Mouse (Mus musculus) cerebellum, adult 2 months (tissue): ENCODE results near the gene Dlgap3. TPM values are rescaled to one million over a fixed set of nuclear protein-coding genes. Genes with fewer than 3 reads are reported as not detected.

Experiments used
- DNase-seq, 2 experiments: peaks; one replicate each; pipeline ENCODE4 v3.0.0; 2021
- H3K27ac ChIP-seq: fragments of 200-500 bp; 2 replicates; pipeline ENCODE4 v1.5.1; 2012; ENCODE audit warnings: low read length, control low read depth, inconsistent platforms; ENCODE audit not compliant: insufficient read depth
- H3K27me3 ChIP-seq: fragments of 200-500 bp; 2 replicates; pipeline ENCODE4 v1.6.1; 2012; ENCODE audit warnings: inconsistent platforms, mild to moderate bottlenecking, low read length, moderate library complexity; ENCODE audit not compliant: control insufficient read depth, insufficient read depth
- H3K4me1 ChIP-seq: fragments of 200-500 bp; 2 replicates; pipeline ENCODE4 v1.6.1; 2011; ENCODE audit warnings: low read length; ENCODE audit not compliant: control insufficient read depth, insufficient read depth
- H3K4me3 ChIP-seq: fragments of 200-500 bp; replicated peaks from 2 replicates; pipeline ENCODE3; 2011; ENCODE audit warnings: mild to moderate bottlenecking, low read depth, low read length, control low read depth; ENCODE audit not compliant: insufficient read depth
- CTCF ChIP-seq: fragments of 200-500 bp; IDR thresholded peaks from 2 replicates; pipeline ENCODE4 v1.5.1; 2011; ENCODE audit warnings: low read depth, mild to moderate bottlenecking, control low read depth, low read length, moderate library complexity, borderline replicate concordance; ENCODE audit not compliant: insufficient read depth
- POLR2A ChIP-seq: fragments of 200-500 bp; IDR thresholded peaks from 2 replicates; pipeline ENCODE4 v1.6.1; 2011; ENCODE audit warnings: low read length, control low read depth, borderline replicate concordance; ENCODE audit not compliant: insufficient read depth
- WGBS: fragments of 180-500 bp; shearing (Covaris S2); methylation state at CpG from one replicate; pipeline ENCODE4 v1.1.7; 2018; 5-methylcytosine and 5-hydroxymethylcytosine counted together
- polyA plus RNA-seq: library from polyadenylated mRNA; depleted of rRNA; stranded (reverse); fragments of >200 nt; gene quantifications from 2 replicates; pipeline ENCODE4 v1.2.3, GENCODE M21; 2012

The Dlgap3 gene
- polyA plus RNA-seq, 1 experiment, result 56.1 TPM

DNA sequence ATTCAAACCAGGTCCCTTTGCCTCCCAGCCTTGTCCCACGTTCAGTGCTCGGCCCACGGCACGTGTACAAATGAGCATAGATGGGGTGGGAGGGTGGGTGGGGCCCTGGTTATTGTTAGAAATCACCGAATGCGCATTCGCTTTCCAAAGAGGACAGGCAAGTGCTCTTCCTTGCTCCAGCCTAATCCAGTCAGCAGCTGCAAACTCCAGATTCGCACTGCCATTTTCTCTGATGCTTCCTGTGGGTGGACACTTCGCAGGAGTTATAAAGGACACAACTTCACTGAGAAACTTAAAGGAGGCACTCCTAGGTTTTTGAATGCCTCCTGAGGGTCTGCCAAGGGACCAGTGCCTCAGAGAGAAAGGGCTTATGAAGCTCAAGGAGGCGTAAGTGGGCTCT is 68.3 kb downstream of the Dlgap3 start:
- 79% methylated on average over 10 of the region's 10 CpGs for WGBS
- no peak for DNase-seq
- Histone ChIP-seq H3K4me1 (peaks cover 24% of the 10 kb centered on the region), H3K27ac (no peak overlapping the region), H3K4me3 (no peak overlapping the region), H3K27me3 (no peaks in the 10 kb centered on the region)
- TF ChIP-seq POLR2A (no peak), CTCF (no peak)

DNA sequence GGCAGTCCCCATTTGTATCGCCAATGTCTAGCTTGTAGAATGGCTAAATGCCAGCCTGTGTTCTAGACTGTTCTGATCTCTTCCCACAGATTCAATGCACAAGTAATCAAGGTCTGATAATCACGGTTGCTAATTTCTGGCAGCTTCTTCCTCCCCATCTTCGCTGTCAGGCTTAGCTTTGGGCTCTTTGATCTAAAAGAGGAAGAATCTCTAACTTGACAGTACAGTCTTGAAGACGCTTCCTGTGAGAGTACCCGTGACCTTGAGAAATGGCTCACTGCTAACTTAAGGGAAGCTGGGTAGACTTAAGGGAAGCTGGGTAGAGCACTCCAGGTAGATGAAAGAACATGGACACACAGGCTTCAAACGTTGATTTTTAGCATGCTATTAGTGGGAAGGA is 73.7 kb downstream of the Dlgap3 start:
- DNase-seq, result no peak
- no peak overlapping the region for H3K4me3 ChIP-seq
- WGBS, result 67% methylated on average over 6 of the region's 6 CpGs
- H3K27me3 ChIP-seq, result no peaks in the 10 kb centered on the region
- peaks cover 6% of the 10 kb centered on the region; the same call in 1 of the 2 replicates for H3K4me1 ChIP-seq
- no peak overlapping the region for H3K27ac ChIP-seq
- TF ChIP-seq POLR2A, result no peak
- no peak for TF ChIP-seq CTCF

DNA sequence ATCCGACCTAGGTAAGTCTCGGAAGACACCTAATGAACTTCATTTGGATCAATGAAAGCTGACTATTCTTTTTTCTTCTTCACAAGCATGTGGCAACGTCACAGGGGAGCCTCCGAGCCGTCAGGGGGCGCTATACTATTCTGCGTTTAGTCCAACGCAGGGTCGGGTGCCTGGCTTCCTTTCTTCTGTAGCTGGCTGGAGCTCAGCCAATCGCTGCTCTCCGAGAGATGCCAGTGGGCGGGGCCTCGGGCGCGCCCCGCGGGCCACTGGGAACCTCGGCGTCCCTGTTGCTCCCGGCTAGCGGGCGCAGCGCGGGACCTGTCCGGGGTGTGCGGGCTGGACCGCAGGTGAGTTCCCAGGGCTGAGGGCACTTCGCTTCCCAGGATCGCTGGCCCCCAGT is 74.5 kb downstream of the Dlgap3 start, which contains the start of gene Smim12:
Gene Smim12, plus strand, starts transcription at position 233 of the 400 bp plus-strand sequence.
- Histone ChIP-seq H3K27ac (peak within 1 kb of the TSS; percentile 54), H3K4me1 (peaks cover 6% of the 10 kb centered on the region; the same call in 1 of the 2 replicates)
- under 1% methylated on average over 29 of the region's 29 CpGs for WGBS

DNA sequence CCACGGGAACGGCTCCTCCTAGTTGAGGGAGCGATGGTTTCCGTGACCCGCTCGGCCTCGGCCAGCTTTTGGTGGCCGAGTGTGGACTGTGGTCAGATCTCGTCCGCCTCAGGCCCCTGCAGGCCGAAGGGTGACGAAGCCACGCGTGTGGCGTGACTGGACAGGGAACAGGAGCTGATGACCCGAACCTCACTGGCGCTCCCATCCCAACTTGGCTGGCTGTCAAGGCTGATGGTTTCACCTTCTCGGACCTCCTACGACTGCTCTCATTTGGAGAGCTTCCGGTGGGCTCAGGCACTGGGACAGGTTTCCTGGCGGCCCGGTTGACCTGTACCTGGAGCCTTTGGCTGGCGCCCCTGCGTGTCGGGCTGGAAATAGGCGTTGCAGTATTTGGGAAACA is 74.9 kb downstream of the Dlgap3 start:
- WGBS, result under 1% methylated on average over 26 of the region's 26 CpGs
- peak overlapping the region; percentile 94 for H3K4me3 ChIP-seq

More for the DNA sequence above, 74.5 kb downstream of the Dlgap3 start, which contains the start of gene Smim12:
- peak within 1 kb of the TSS; percentile 94 for H3K4me3 ChIP-seq
- H3K27me3 ChIP-seq, result no peaks in the 10 kb centered on the region
- TF ChIP-seq POLR2A, result peak; percentile 89
- peak; percentile 90 for TF ChIP-seq CTCF
- peak; percentile 98 to 99 for DNase-seq

DNA sequence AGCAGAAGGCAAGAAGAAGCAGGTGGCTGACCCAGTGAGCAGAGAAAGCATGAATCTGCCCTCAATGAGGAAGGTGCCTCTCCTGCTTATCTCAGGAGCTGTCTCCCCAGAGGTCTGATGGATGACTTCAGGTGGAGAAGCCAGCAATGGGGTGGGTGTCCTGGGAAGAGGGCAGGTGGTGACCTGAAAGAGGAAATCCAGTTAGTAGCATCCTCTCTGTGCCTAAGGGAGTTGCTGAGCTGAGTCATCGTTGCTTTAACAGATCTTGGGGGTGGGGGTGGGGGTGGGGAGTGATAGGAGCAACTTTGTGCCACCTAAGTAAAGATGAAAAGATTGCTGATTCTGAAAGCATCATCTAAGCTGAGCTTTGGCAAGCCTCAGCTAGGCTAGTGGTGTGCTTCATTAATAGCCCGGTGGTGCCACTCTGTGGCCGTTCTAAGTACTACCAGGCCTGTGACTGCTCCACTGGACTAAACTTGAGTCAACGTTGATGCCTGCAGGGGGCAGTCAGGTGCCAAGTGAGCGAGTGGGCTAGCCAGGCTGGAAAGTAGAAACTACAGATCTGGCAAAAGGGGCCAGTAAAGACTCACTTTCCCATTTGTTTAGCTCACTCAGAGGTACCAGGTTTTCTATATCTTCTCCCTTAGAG is 80.8 kb downstream of the Dlgap3 start:
- WGBS, result under 1% methylated on average over 5 of the region's 5 CpGs
- DNase-seq, result peak; percentile 93 to 98
- H3K27ac ChIP-seq, result no peak overlapping the region
- no peak overlapping the region for H3K4me3 ChIP-seq
- peaks cover 12% of the 10 kb centered on the region for H3K4me1 ChIP-seq
- no peaks in the 10 kb centered on the region; the same call in 1 of the 2 replicates for H3K27me3 ChIP-seq
- TF ChIP-seq CTCF (peak; percentile 93), POLR2A (no peak)

More for the DNA sequence above, 74.9 kb downstream of the Dlgap3 start:
- Histone ChIP-seq H3K27ac (peak overlapping the region; percentile 54), H3K27me3 (no peaks in the 10 kb centered on the region), H3K4me1 (peaks cover 6% of the 10 kb centered on the region; the same call in 1 of the 2 replicates)
- no peak for DNase-seq
- TF ChIP-seq POLR2A, result no peak
- TF ChIP-seq CTCF, result no peak

DNA sequence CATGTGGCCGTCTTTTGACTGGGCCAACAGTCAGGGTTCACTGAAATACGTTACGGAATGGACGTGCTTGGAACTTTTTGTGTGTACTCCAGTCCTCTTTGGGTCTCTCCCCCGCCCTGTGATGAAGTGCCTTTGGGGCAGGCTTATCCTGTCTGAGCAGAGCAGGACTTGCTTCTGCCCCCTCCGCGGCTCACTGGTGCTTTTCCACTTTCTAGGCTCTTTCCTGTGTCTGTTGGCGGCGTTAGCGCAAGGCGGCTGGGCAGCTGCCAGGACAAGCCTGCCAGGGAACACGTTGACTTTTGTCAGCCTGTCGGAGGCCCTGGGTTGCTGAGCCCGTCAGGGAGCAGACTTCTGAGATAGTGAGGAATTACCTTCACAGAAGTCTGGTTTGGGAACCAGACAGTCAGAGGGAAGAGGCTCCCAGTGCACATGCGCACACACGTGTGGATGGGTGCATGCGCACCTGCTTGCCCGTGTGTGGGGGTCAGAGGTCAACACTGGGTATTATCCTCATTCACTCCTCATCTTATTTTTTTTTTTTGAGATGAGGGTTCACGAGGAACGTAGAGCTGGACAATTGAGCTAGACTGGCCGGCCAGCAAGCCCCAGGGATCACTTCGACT is 83.1 kb downstream of the Dlgap3 start:
- no peaks in the 10 kb centered on the region; the same call in 1 of the 2 replicates for H3K27me3 ChIP-seq
- no peak overlapping the region for H3K27ac ChIP-seq
- peak; percentile 81 to 82 for DNase-seq
- 19% methylated on average over 22 of the region's 22 CpGs for WGBS
- peaks cover 8% of the 10 kb centered on the region; the same call in 1 of the 2 replicates for H3K4me1 ChIP-seq
- no peak overlapping the region for H3K4me3 ChIP-seq
- TF ChIP-seq CTCF (no peak), POLR2A (no peak)

DNA sequence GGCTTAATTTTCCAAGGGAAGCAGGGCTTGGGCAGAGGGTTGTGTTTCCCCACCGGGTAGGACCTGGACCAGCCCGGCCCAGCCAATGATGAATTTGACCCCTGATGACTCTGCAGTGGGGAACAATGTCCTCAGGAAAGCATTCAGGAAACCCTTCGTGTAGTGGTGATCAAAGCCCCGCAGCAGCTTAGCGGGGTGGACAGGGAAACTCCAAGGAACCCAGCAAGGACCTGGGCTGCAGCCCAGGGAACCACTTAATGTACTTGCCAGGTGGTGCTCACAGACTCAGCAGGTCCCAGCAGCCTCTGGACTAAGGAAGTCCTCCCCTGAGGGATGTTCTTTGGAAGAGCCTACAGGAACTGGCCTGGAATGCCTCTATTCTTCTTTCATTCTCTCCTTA is 87.7 kb downstream of the Dlgap3 start:
- Histone ChIP-seq H3K27ac (no peak overlapping the region), H3K4me3 (no peak overlapping the region), H3K4me1 (peaks cover 7% of the 10 kb centered on the region; the same call in 1 of the 2 replicates), H3K27me3 (no peaks in the 10 kb centered on the region; the same call in 1 of the 2 replicates)
- DNase-seq, result no peak
- TF ChIP-seq POLR2A (no peak), CTCF (no peak)
- WGBS, result 39% methylated on average over 5 of the region's 5 CpGs

DNA sequence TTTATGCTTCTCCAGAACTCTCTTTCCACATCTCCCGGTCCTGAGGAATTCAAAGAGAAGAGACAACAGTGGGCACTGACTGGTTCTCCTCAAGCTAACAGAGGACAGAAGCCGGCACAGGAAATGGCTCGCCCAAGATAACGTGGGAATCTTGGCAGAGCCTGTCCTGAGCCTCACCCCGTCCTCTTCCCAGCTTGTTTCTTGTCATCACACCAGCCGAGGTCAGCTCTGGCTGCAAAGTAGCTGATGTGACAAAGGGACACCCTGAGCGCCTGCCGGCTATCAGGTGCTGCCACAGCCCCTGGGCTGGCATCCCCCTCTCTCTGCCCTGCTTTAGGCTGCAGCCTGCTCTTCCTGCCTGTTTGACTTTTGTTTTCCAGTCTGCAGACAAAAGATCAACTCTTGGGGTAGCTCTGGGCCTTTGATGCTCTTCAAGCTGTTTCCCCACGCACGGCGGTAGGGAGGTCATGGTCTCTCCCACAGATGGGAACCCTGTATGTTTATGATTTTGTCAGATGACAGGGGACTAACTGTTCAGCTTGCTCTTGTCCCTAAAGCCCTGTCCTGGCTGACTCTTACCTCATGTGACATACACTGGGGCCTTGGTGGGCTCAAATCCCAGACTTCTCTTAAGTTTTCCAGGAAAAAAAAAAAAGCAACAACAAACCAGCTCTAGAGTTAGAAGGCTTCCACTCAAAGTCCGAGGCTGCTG is 89.3 kb downstream of the Dlgap3 start:
- no peak overlapping the region for H3K4me3 ChIP-seq
- 58% methylated on average over 12 of the region's 12 CpGs for WGBS
- H3K4me1 ChIP-seq, result no peaks in the 10 kb centered on the region
- no peak for TF ChIP-seq POLR2A
- no peak for TF ChIP-seq CTCF
- no peak for DNase-seq
- no peak overlapping the region for H3K27ac ChIP-seq
- no peaks in the 10 kb centered on the region for H3K27me3 ChIP-seq
